Mouse (Mus musculus) liver, embryonic 14.5 days (tissue): Measurements from ENCODE around the gene Toe1.

Experiments used
- CTCF ChIP-seq: IDR thresholded peaks from 2 replicates; pipeline ENCODE4 v1.5.1; 2016; ENCODE audit warnings: antibody characterized with exemption, low read depth, control low read depth
- EP300 ChIP-seq: IDR thresholded peaks from 2 replicates; pipeline ENCODE4 v1.6.1; 2016; ENCODE audit warnings: antibody characterized with exemption, low read depth

DNA sequence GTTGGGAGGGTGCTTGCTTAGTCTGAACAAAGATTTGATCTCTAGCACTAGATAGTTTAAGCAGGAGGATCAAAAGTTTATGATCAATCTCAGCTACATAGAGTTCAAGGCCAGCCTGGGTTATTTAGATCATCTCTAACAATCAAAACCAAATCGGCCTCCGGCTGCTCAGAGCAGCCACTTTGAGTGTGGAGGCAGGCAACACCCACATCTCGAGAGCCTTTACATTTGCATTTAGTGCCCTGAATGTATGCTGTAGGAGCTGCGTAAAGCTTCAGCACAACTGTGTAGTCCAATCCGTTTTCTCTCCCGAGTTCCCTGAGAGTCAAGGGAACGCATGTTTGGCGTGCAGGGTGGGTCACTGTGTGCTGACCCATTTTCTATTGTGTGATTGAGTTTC lies 15.0 kb downstream of the Toe1 start:
- TF ChIP-seq EP300 = no peak
- no peak for TF ChIP-seq CTCF
